Mouse (Mus musculus) neural tube, embryonic 12.5 days (tissue): ENCODE data around the gene Klhl36. TPM values are rescaled to one million over a fixed set of nuclear protein-coding genes. Genes with fewer than 3 reads are reported as not detected.

Source experiments
- ATAC-seq: fragments of 200-750 bp; cut with Nextera tagmentation; 2 replicates; pipeline ENCODE4 v1.8.0; 2017; ENCODE audit warnings: low read depth, mild to moderate bottlenecking, moderate TSS enrichment, moderate library complexity; ENCODE audit not compliant: low FRiP score
- H3K27ac ChIP-seq: fragments of 300-500 bp; sonication (generic); 2 replicates; pipeline ENCODE4 v1.5.1; 2016
- H3K27me3 ChIP-seq: fragments of 300-500 bp; sonication (generic); replicated peaks from 2 replicates; pipeline ENCODE4 v1.6.1; 2016; ENCODE audit warnings: mild to moderate bottlenecking
- H3K36me3 ChIP-seq: fragments of 300-500 bp; sonication (generic); 2 replicates; pipeline ENCODE4 v1.6.1; 2016; ENCODE audit warnings: mild to moderate bottlenecking
- H3K4me1 ChIP-seq: fragments of 300-500 bp; sonication (generic); 2 replicates; pipeline ENCODE4 v1.6.1; 2016
- H3K4me2 ChIP-seq: fragments of 300-500 bp; sonication (generic); replicated peaks from 2 replicates; pipeline ENCODE4 v1.6.1; 2016; ENCODE audit warnings: mild to moderate bottlenecking
- H3K4me3 ChIP-seq: fragments of 300-500 bp; sonication (generic); 2 replicates; pipeline ENCODE4 v1.5.1; 2016
- H3K9ac ChIP-seq: fragments of 300-500 bp; sonication (generic); 2 replicates; pipeline ENCODE4 v1.6.1; 2016; ENCODE audit warnings: mild to moderate bottlenecking
- H3K9me3 ChIP-seq: fragments of 300-500 bp; sonication (generic); 2 replicates; pipeline ENCODE4 v1.6.1; 2016; ENCODE audit warnings: mild to moderate bottlenecking
- WGBS: fragments of 180-500 bp; shearing (Covaris S2); methylation state at CpG from one replicate; pipeline ENCODE4 v1.1.7; 2016; 5-methylcytosine and 5-hydroxymethylcytosine counted together
- polyA plus RNA-seq: library from polyadenylated mRNA; unstranded; fragments of >200 nt; fragmentation: Nextera tagmentation; extraction: Ambion mirVana; gene quantifications from 2 replicates; pipeline ENCODE4 v1.2.1, GENCODE M21; 2016

Gene Klhl36
- polyA plus RNA-seq, 1 experiment from 2014 or later = 10.9 TPM

- Histone ChIP-seq H3K4me3 (no peak overlapping the region), H3K4me1 (peaks cover 48% of the 10 kb centered on the region), H3K9ac (no peak overlapping the region), H3K36me3 (peaks cover 7% of the 10 kb centered on the region), H3K9me3 (no peaks in the 10 kb centered on the region), H3K27me3 (no peaks in the 10 kb centered on the region), H3K4me2 (no peak overlapping the region), H3K27ac (no peak overlapping the region)
- no peak for ATAC-seq
- WGBS = 78% methylated on average over 16 of the region's 16 CpGs
Observed at GRCm38 (mm10) chr8:119916237-119916892, 54.3 kb downstream of the Klhl36 start.

- 95% methylated on average over 3 of the region's 3 CpGs for WGBS
- no peak for ATAC-seq
Observed at GRCm38 (mm10) chr8:119917415-119917814, 55.3 kb downstream of the Klhl36 start.

GRCm38 (mm10) chr8:119918155-119918567 is 56.1 kb downstream of the Klhl36 start:
- H3K4me3 ChIP-seq = no peak overlapping the region
- no peaks in the 10 kb centered on the region for H3K27me3 ChIP-seq
- peaks cover 42% of the 10 kb centered on the region for H3K4me1 ChIP-seq
- no peak for ATAC-seq
- 91% methylated on average over 1 of the region's 1 CpGs for WGBS
- H3K36me3 ChIP-seq = peaks cover 7% of the 10 kb centered on the region
- H3K9ac ChIP-seq = no peak overlapping the region
- H3K4me2 ChIP-seq = no peak overlapping the region
- no peak overlapping the region for H3K27ac ChIP-seq
- no peaks in the 10 kb centered on the region for H3K9me3 ChIP-seq

More at GRCm38 (mm10) chr8:119917415-119917814, 55.3 kb downstream of the Klhl36 start:
- no peaks in the 10 kb centered on the region for H3K9me3 ChIP-seq
- H3K27me3 ChIP-seq = no peaks in the 10 kb centered on the region
- no peak overlapping the region for H3K27ac ChIP-seq
- H3K36me3 ChIP-seq = peaks cover 7% of the 10 kb centered on the region
- no peak overlapping the region for H3K4me2 ChIP-seq
- H3K4me3 ChIP-seq = no peak overlapping the region
- peaks cover 48% of the 10 kb centered on the region for H3K4me1 ChIP-seq
- H3K9ac ChIP-seq = no peak overlapping the region

GRCm38 (mm10) chr8:119923259-119923658 is 61.2 kb downstream of the Klhl36 start:
- Histone ChIP-seq H3K27ac (no peak overlapping the region), H3K9ac (no peak overlapping the region), H3K4me2 (no peak overlapping the region), H3K27me3 (no peaks in the 10 kb centered on the region), H3K9me3 (no peaks in the 10 kb centered on the region), H3K4me1 (peaks cover 21% of the 10 kb centered on the region; the same call in 1 of the 2 replicates), H3K4me3 (no peak overlapping the region), H3K36me3 (peaks cover 4% of the 10 kb centered on the region)
- no peak for ATAC-seq
- WGBS = 64% methylated on average over 5 of the region's 5 CpGs

- H3K4me3 ChIP-seq = no peak overlapping the region
- H3K9me3 ChIP-seq = no peaks in the 10 kb centered on the region
- no peak overlapping the region for H3K9ac ChIP-seq
- no peaks in the 10 kb centered on the region for H3K36me3 ChIP-seq
- no peak overlapping the region for H3K4me2 ChIP-seq
- peaks cover 21% of the 10 kb centered on the region; the same call in 1 of the 2 replicates for H3K4me1 ChIP-seq
- no peaks in the 10 kb centered on the region for H3K27me3 ChIP-seq
- H3K27ac ChIP-seq = no peak overlapping the region
- ATAC-seq = no peak
- 92% methylated on average over 4 of the region's 4 CpGs for WGBS
Observed at GRCm38 (mm10) chr8:119925428-119925827, 63.4 kb downstream of the Klhl36 start.

- Histone ChIP-seq H3K4me3 (no peak overlapping the region), H3K4me1 (peaks cover 16% of the 10 kb centered on the region; the same call in 1 of the 2 replicates), H3K27me3 (no peaks in the 10 kb centered on the region), H3K9ac (no peak overlapping the region), H3K27ac (no peak overlapping the region), H3K36me3 (no peaks in the 10 kb centered on the region), H3K4me2 (no peak overlapping the region), H3K9me3 (no peaks in the 10 kb centered on the region)
- no peak for ATAC-seq
- WGBS = 83% methylated on average over 2 of the region's 2 CpGs
Observed at GRCm38 (mm10) chr8:119926474-119926873, 64.4 kb downstream of the Klhl36 start.

Other genes with a start within 250 kb of the Klhl36 start
- 0.10 TPM in 2 replicates for gene Adad2, start 249.5 kb upstream of the Klhl36 start, polyA plus RNA-seq
- 0.10 and 0.18 TPM in 2 replicates for gene Kcng4, start 226.6 kb upstream of the Klhl36 start, polyA plus RNA-seq
- gene Wfdc1, start 195.9 kb upstream of the Klhl36 start, polyA plus RNA-seq = 0.82 and 1.6 TPM in 2 replicates
- gene Atp2c2, start 162.3 kb upstream of the Klhl36 start, polyA plus RNA-seq = 0.33 and 0.55 TPM in 2 replicates
- 11.6 and 12.1 TPM in 2 replicates for gene Tldc1, start 83.8 kb upstream of the Klhl36 start, polyA plus RNA-seq
- gene Cotl1, start 21.7 kb upstream of the Klhl36 start, polyA plus RNA-seq = 219 and 263 TPM in 2 replicates
- gene Usp10, start 48.1 kb downstream of the Klhl36 start, polyA plus RNA-seq = 137 and 142 TPM in 2 replicates
- gene Gm20388, start 48.6 kb downstream of the Klhl36 start, polyA plus RNA-seq = not detected in 2 replicates
- gene Crispld2, start 130.2 kb downstream of the Klhl36 start, polyA plus RNA-seq = 5.2 and 5.6 TPM in 2 replicates
- 33.7 and 35.3 TPM in 2 replicates for gene Zdhhc7, start 239.2 kb downstream of the Klhl36 start, polyA plus RNA-seq